Mouse (Mus musculus) small intestine, adult 10 weeks (tissue): ENCODE measurements around the gene Wdfy3. TPM values are rescaled to one million over a fixed set of nuclear protein-coding genes. Genes with fewer than 3 reads are reported as not detected.

Source experiments
- polyA plus RNA-seq: library from polyadenylated mRNA; stranded (reverse); fragments of 350-450 nt; fragmentation: Illumina TruSeq; extraction: RNeasy Lipid Tissue Mini Kit (QIAGEN cat#74804); gene quantifications from one replicate; pipeline ENCODE4 v1.2.3, GENCODE M21; 2014; ENCODE audit warnings: low replicate concordance

Wdfy3 gene
- 8.1 TPM for polyA plus RNA-seq

GRCm38 (mm10) chr5:102069767-102070413 lies at the start of gene Wdfy3:
TSS of gene Wdfy3 (minus strand) at chr5:102069921.

